Mouse (Mus musculus) hindbrain, embryonic 12.5 days (tissue): ENCODE measurements at regions not wholly inside any gene's neighbourhood (a gene's known extent, or its start where the extent isn't known, plus 50 kb on each side); places are given as distances from the start of the nearest gene placed in this dataset.

Source experiments
- ATAC-seq: fragments of 200-750 bp; cut with Nextera tagmentation; 2 replicates; pipeline ENCODE4 v1.8.0; 2017; ENCODE audit warnings: moderate TSS enrichment; ENCODE audit not compliant: low FRiP score
- H3K27ac ChIP-seq: fragments of 300-500 bp; sonication (generic); 2 replicates; pipeline ENCODE4 v1.5.1; 2016; ENCODE audit warnings: mild to moderate bottlenecking
- H3K27me3 ChIP-seq: fragments of 300-500 bp; sonication (generic); 2 replicates; pipeline ENCODE4 v1.6.1; 2016; ENCODE audit warnings: mild to moderate bottlenecking
- H3K36me3 ChIP-seq: fragments of 300-500 bp; sonication (generic); 2 replicates; pipeline ENCODE4 v1.6.1; 2016; ENCODE audit warnings: mild to moderate bottlenecking
- H3K4me1 ChIP-seq: fragments of 300-500 bp; sonication (generic); 2 replicates; pipeline ENCODE4 v1.6.1; 2016
- H3K4me2 ChIP-seq: fragments of 300-500 bp; sonication (generic); replicated peaks from 2 replicates; pipeline ENCODE4 v1.6.1; 2016; ENCODE audit warnings: mild to moderate bottlenecking
- H3K4me3 ChIP-seq: fragments of 300-500 bp; sonication (generic); 2 replicates; pipeline ENCODE4 v1.5.1; 2016; ENCODE audit warnings: mild to moderate bottlenecking
- H3K9ac ChIP-seq: fragments of 300-500 bp; sonication (generic); 2 replicates; pipeline ENCODE4 v1.6.1; 2016; ENCODE audit warnings: mild to moderate bottlenecking, moderate library complexity
- H3K9me3 ChIP-seq: fragments of 300-500 bp; sonication (generic); replicated peaks from 2 replicates; pipeline ENCODE4 v1.6.1; 2016; ENCODE audit warnings: mild to moderate bottlenecking
- whole genome bisulfite sequencing: fragments of 180-500 bp; shearing (Covaris S2); methylation state at CpG from one replicate; pipeline ENCODE4 v1.1.7; 2016; 5-methylcytosine and 5-hydroxymethylcytosine counted together

- H3K9ac ChIP-seq, result no peak overlapping the region
- no peaks in the 10 kb centered on the region for H3K9me3 ChIP-seq
- H3K4me2 ChIP-seq, result no peak overlapping the region
- ATAC-seq, result no peak
- no peak overlapping the region for H3K27ac ChIP-seq
- 91% methylated on average over 3 of the region's 3 CpGs for WGBS
- no peaks in the 10 kb centered on the region for H3K4me1 ChIP-seq
- no peaks in the 10 kb centered on the region for H3K36me3 ChIP-seq
- no peaks in the 10 kb centered on the region for H3K27me3 ChIP-seq
- H3K4me3 ChIP-seq, result no peak overlapping the region
Observed at GRCm38 (mm10) chr3:39666817-39667216, 780.1 kb downstream of the Fat4 start.

- Histone ChIP-seq H3K4me1 (no peaks in the 10 kb centered on the region), H3K27me3 (no peaks in the 10 kb centered on the region), H3K9ac (no peak overlapping the region), H3K4me2 (no peak overlapping the region), H3K9me3 (no peaks in the 10 kb centered on the region), H3K36me3 (no peaks in the 10 kb centered on the region), H3K4me3 (no peak overlapping the region), H3K27ac (no peak overlapping the region)
- ATAC-seq, result no peak
- 71% methylated on average over 1 of the region's 1 CpGs for WGBS
Observed at GRCm38 (mm10) chr3:39669145-39669544, 782.4 kb downstream of the Fat4 start.

- H3K9ac ChIP-seq, result no peak overlapping the region
- no peak overlapping the region for H3K27ac ChIP-seq
- no peaks in the 10 kb centered on the region for H3K9me3 ChIP-seq
- H3K36me3 ChIP-seq, result no peaks in the 10 kb centered on the region
- no peak overlapping the region for H3K4me2 ChIP-seq
- H3K27me3 ChIP-seq, result no peaks in the 10 kb centered on the region
- no peak overlapping the region for H3K4me3 ChIP-seq
- 94% methylated on average over 7 of the region's 7 CpGs for WGBS
- no peaks in the 10 kb centered on the region for H3K4me1 ChIP-seq
- ATAC-seq, result no peak
Observed at GRCm38 (mm10) chr3:39673997-39674396, 787.3 kb downstream of the Fat4 start.

DNA sequence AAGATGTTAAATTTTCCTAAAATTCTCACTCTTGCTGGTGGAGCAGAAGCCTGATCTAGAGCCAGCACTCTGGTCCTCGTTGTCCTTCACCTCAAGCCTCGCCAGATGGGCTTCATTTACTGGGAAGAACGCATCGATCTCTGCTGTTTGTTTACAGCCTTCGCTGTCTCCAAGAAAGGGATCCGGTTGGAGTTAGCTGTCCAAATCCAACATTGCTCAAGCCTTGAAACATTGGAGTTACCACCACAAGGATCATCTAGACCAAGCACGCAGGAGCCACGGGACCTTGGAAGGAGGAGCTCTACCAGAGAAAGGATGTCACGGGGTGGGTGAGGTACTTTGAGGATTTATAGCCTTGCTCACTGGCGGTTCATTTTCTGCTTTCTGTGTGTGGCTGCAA, 788.2 kb downstream of the Fat4 start:
- Histone ChIP-seq H3K4me1 (no peaks in the 10 kb centered on the region), H3K27me3 (no peaks in the 10 kb centered on the region), H3K36me3 (no peaks in the 10 kb centered on the region), H3K4me3 (no peak overlapping the region), H3K9me3 (no peaks in the 10 kb centered on the region), H3K4me2 (no peak overlapping the region), H3K9ac (no peak overlapping the region), H3K27ac (no peak overlapping the region)
- WGBS, result 92% methylated on average over 10 of the region's 10 CpGs
- ATAC-seq, result no peak

- WGBS, result 97% methylated on average over 1 of the region's 1 CpGs
- Histone ChIP-seq H3K36me3 (no peaks in the 10 kb centered on the region), H3K4me1 (no peaks in the 10 kb centered on the region), H3K27me3 (no peaks in the 10 kb centered on the region), H3K9me3 (peaks cover 6% of the 10 kb centered on the region; the same call in 1 of the 2 replicates), H3K4me3 (no peak overlapping the region), H3K27ac (no peak overlapping the region), H3K9ac (no peak overlapping the region), H3K4me2 (no peak overlapping the region)
- no peak for ATAC-seq
Observed at GRCm38 (mm10) chr3:39705610-39706009, 818.9 kb downstream of the Fat4 start.

DNA sequence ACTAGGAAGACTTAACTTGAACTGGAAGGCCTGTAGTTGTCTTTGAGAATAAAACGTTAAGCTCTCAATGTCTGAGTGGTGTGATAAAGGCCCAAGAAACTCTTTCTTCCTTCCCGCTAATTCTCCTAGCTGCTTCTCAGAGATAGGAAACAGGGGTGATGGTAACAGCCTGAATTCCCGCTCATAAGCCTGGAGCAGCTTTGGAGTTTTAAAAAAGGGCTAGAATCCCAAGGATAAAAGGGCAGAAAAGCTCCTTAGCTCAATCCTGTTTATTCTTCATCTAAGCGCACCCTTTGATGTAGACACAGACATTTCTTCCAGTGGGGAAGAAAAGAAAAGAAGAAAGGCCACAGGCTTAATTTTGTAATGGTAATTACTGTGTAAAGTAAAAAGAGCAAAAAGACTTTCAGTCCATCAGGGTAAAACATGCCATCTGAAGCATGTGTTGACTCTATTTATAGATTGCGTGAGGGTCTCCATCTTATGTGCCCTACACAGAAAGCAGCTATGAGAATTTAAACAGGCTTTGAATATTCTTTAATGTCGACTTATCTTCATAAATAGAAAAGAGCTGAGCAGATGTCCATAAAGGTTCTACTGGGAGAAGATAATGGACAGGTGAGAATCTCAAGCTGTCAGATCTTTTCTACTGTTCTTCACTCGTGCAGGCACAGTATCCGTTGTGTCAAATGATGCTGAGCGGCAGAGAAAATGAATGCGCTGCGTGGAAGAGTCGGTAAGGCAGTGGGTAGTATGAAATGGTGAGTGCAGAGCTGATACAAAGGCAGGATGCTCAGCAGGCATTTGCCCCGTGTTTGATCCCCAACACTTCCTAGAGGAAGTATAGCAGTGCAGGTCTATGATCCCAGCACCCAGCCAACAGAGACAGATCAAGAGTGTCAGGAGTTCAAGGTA, 818.0 kb upstream of the Intu start:
- H3K27me3 ChIP-seq, result no peaks in the 10 kb centered on the region
- no peak for ATAC-seq
- H3K27ac ChIP-seq, result no peak overlapping the region
- 70% methylated on average over 13 of the region's 13 CpGs for WGBS
- H3K4me3 ChIP-seq, result no peak overlapping the region
- no peaks in the 10 kb centered on the region for H3K36me3 ChIP-seq
- no peaks in the 10 kb centered on the region for H3K9me3 ChIP-seq
- no peak overlapping the region for H3K4me2 ChIP-seq
- no peak overlapping the region for H3K9ac ChIP-seq
- no peaks in the 10 kb centered on the region; the same call in 1 of the 2 replicates for H3K4me1 ChIP-seq

DNA sequence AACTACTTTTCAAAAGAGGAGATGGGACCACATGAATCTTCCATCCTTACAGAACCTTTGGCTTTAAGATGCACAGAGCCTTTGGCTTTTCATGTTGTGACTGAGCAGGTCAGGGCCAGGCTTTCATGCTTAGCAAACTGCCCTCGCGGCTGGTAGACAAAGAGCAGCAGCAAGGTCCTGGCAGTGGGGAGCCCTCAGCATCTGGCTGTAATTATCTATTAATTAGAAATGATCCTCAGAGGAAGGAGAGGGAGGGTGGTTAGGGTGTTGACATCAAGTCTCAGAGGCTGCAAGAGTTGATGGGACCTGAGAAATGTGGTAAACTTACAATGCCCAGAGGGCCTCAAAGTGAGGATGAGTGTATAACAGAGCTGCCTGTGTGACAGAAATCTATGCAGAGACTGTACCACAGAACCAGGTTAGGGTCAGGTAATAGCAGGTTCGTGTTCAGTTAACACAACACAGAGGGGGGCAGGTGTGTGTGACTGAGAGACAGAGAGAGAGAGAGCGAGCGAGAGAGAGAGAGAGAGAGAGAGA, 817.0 kb upstream of the Intu start:
- no peaks in the 10 kb centered on the region for H3K27me3 ChIP-seq
- H3K4me3 ChIP-seq, result no peak overlapping the region
- 50% methylated on average over 5 of the region's 5 CpGs for WGBS
- no peaks in the 10 kb centered on the region for H3K9me3 ChIP-seq
- H3K4me1 ChIP-seq, result no peaks in the 10 kb centered on the region; the same call in 1 of the 2 replicates
- H3K9ac ChIP-seq, result no peak overlapping the region
- no peak overlapping the region for H3K4me2 ChIP-seq
- no peak for ATAC-seq
- H3K27ac ChIP-seq, result no peak overlapping the region
- no peaks in the 10 kb centered on the region for H3K36me3 ChIP-seq

GRCm38 (mm10) chr3:39718946-39719545, 812.0 kb upstream of the Intu start:
- H3K9me3 ChIP-seq, result no peaks in the 10 kb centered on the region
- H3K9ac ChIP-seq, result no peak overlapping the region
- H3K4me3 ChIP-seq, result no peak overlapping the region
- no peaks in the 10 kb centered on the region; the same call in 1 of the 2 replicates for H3K4me1 ChIP-seq
- no peak for ATAC-seq
- no peak overlapping the region for H3K4me2 ChIP-seq
- no peaks in the 10 kb centered on the region for H3K36me3 ChIP-seq
- no peak overlapping the region for H3K27ac ChIP-seq
- 76% methylated on average over 11 of the region's 11 CpGs for WGBS
- H3K27me3 ChIP-seq, result no peaks in the 10 kb centered on the region

DNA sequence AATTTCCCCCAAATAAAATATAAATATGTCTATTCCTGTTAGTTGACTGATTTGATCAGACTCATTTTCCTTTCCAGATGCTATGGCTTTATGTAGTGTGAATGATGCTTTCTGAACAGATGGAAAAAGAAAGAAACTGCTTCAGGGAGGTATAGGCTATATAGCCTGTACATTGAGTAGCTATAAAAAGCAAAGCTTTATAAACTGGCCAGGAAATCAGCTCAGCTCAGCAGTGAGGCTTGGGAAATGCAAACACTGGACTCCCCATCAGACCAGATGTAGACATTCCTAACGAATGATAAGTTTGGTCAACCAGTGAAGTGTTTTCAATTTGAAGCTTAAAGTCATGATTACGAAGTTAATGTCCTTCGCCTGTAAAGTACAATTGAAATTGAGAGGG, 805.3 kb upstream of the Intu start:
- no peaks in the 10 kb centered on the region for H3K4me1 ChIP-seq
- 74% methylated on average over 3 of the region's 3 CpGs for WGBS
- H3K4me2 ChIP-seq, result no peak overlapping the region
- H3K4me3 ChIP-seq, result no peak overlapping the region
- H3K9ac ChIP-seq, result no peak overlapping the region
- H3K36me3 ChIP-seq, result no peaks in the 10 kb centered on the region
- ATAC-seq, result no peak
- H3K27ac ChIP-seq, result no peak overlapping the region
- no peaks in the 10 kb centered on the region for H3K9me3 ChIP-seq
- no peaks in the 10 kb centered on the region for H3K27me3 ChIP-seq

- ATAC-seq, result no peak
- no peaks in the 10 kb centered on the region for H3K9me3 ChIP-seq
- H3K27ac ChIP-seq, result no peak overlapping the region
- no peak overlapping the region for H3K4me2 ChIP-seq
- WGBS, result 61% methylated on average over 1 of the region's 1 CpGs
- H3K4me3 ChIP-seq, result no peak overlapping the region
- H3K9ac ChIP-seq, result no peak overlapping the region
- no peaks in the 10 kb centered on the region for H3K36me3 ChIP-seq
- no peaks in the 10 kb centered on the region for H3K27me3 ChIP-seq
- H3K4me1 ChIP-seq, result no peaks in the 10 kb centered on the region
Observed at GRCm38 (mm10) chr3:39736639-39737038, 794.4 kb upstream of the Intu start.

DNA sequence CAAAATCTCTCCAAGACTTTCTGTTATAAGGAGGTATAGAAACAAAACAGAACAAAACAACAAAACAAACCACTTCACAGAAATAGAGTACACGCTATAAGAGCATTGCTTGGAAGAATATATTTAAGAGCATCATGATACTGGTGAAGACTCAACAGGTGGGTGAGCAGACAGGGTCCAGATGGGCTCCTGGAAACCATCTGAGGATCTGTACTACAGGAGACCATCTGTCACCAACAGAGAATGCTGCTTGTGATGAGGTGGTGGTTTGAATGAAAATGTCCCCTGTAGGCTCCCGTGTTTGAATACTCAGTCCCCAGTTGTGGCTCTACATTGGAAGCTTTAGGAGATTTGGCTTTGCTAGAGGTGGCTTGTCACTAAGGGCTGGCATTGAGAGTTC, 785.1 kb upstream of the Intu start:
- Histone ChIP-seq H3K4me3 (no peak overlapping the region), H3K9ac (no peak overlapping the region), H3K4me2 (no peak overlapping the region), H3K4me1 (no peaks in the 10 kb centered on the region), H3K9me3 (no peaks in the 10 kb centered on the region), H3K36me3 (no peaks in the 10 kb centered on the region), H3K27me3 (no peaks in the 10 kb centered on the region), H3K27ac (no peak overlapping the region)
- ATAC-seq, result no peak
- WGBS, result 82% methylated on average over 2 of the region's 2 CpGs

DNA sequence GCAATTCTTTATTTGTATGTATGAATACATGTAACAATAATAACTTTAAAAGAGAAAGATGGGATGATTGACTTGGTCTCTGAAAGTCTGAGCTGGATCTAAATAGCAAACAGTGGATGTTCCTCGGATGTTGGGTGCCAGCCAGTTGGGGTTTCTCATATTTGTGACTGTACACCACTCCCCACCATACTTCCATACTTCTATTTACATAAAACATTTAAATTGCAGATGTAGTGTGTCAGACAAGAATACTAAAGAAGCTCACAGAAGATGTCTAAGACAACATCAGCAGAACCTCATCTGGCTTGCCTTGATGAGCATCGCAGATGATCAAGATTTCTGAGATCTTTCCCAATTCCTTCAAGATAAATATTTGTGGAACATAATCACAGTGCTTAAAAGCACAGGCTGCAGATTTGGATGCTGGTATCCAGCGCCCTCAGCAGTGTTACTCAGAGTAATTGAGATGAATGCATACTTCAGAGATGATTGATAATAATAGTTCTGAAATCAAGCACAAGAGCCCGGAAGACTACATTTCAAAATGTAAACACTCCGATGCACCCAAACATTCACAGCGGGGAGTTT, 762.0 kb upstream of the Intu start:
- no peak overlapping the region for H3K9ac ChIP-seq
- H3K9me3 ChIP-seq, result no peaks in the 10 kb centered on the region
- H3K36me3 ChIP-seq, result no peaks in the 10 kb centered on the region
- 86% methylated on average over 6 of the region's 6 CpGs for WGBS
- H3K4me1 ChIP-seq, result no peaks in the 10 kb centered on the region
- H3K4me2 ChIP-seq, result no peak overlapping the region
- H3K27me3 ChIP-seq, result no peaks in the 10 kb centered on the region
- H3K27ac ChIP-seq, result no peak overlapping the region
- H3K4me3 ChIP-seq, result no peak overlapping the region
- ATAC-seq, result no peak
